Mouse (Mus musculus) limb, embryonic 10.5 days (tissue): ENCODE measurements around the gene Rpl32. TPM values are rescaled to one million over a fixed set of nuclear protein-coding genes. Genes with fewer than 3 reads are reported as not detected.

ENCODE experiments used
- microRNA-seq: library from miRNA; unstranded; fragments of <30 nt; microRNA quantifications from one replicate; pipeline ENCODE4, GENCODE M21; 2017
- polyA plus RNA-seq: library from polyadenylated mRNA; unstranded; fragments of >200 nt; fragmentation: Nextera tagmentation; extraction: Ambion mirVana; gene quantifications from 2 replicates; pipeline ENCODE4 v1.2.1, GENCODE M21; 2016

The Rpl32 gene
- polyA plus RNA-seq, 1 experiment from 2014 or later = 1,689 TPM

Small RNAs within 50 kb of the gene (microRNA-seq; reads per million reads assigned to microRNA genes)
- not detected for gene Mir7660

Other genes starting within 250 kb of the Rpl32 start
- gene Mkrn2os, start 216.2 kb downstream of the Rpl32 start, polyA plus RNA-seq = 0.13 and 0.21 TPM in 2 replicates
- gene Mkrn2, start 206.8 kb downstream of the Rpl32 start, polyA plus RNA-seq = 30.7 and 33.0 TPM in 2 replicates
- 121 TPM in 2 replicates for gene Raf1, start 132.1 kb downstream of the Rpl32 start, polyA plus RNA-seq
- 0.95 and 1.8 TPM in 2 replicates for gene Tmem40, start 46.3 kb downstream of the Rpl32 start, polyA plus RNA-seq
- gene Cand2, start 34.2 kb downstream of the Rpl32 start, polyA plus RNA-seq = 73.1 and 88.1 TPM in 2 replicates
- gene Efcab12, start 29.7 kb upstream of the Rpl32 start, polyA plus RNA-seq = 0.49 and 0.66 TPM in 2 replicates
- gene Mbd4, start 44.6 kb upstream of the Rpl32 start, polyA plus RNA-seq = 35.3 and 37.8 TPM in 2 replicates
- 28.0 and 34.2 TPM in 2 replicates for gene Ift122, start 44.7 kb upstream of the Rpl32 start, polyA plus RNA-seq
- gene Rho, start 123.0 kb upstream of the Rpl32 start, polyA plus RNA-seq = 0.24 and 0.31 TPM in 2 replicates
- not detected in 2 replicates for gene H1foo, start 136.2 kb upstream of the Rpl32 start, polyA plus RNA-seq
- gene Plxnd1, start 186.3 kb upstream of the Rpl32 start, polyA plus RNA-seq = 27.9 and 30.9 TPM in 2 replicates